Mouse (Mus musculus): Measurements from ENCODE around the gene C4bp. TPM values are rescaled to one million over a fixed set of nuclear protein-coding genes. Genes with fewer than 3 reads are reported as not detected.

The C4bp gene
- total RNA-seq, 2 experiments from 2014 or later = not detected

Other genes with a start within 250 kb of the C4bp start
- 1 to 10 TPM in 1 of 2 experiments, under 1 TPM in 1; 0.35 to 1.2 TPM for gene Cd55b, start 238.6 kb downstream of the C4bp start, total RNA-seq (2021)
- 10 to 100 TPM; 30.0 to 32.5 TPM for gene Cd55, start 198.9 kb downstream of the C4bp start, total RNA-seq (2021)
- not detected for gene Zp3r, start 32.0 kb downstream of the C4bp start, total RNA-seq (2021)
- gene Gm29427, start 54.2 kb upstream of the C4bp start, total RNA-seq (2021) = not detected
- gene Yod1, start 55.7 kb upstream of the C4bp start, total RNA-seq (2021) = 1 to 10 TPM; 3.2 TPM
- gene Pfkfb2, start 67.6 kb upstream of the C4bp start, total RNA-seq (2021) = 10 to 100 TPM; 14.3 to 18.5 TPM
- under 1 TPM; 0.31 to 0.38 TPM for gene AA986860, start 70.3 kb upstream of the C4bp start, total RNA-seq (2021)
- not detected for gene Fcamr, start 139.3 kb upstream of the C4bp start, total RNA-seq (2021)
- gene Pigr, start 165.1 kb upstream of the C4bp start, total RNA-seq (2021) = not detected
- not detected for gene Fcmr, start 204.0 kb upstream of the C4bp start, total RNA-seq (2021)
- gene Il24, start 225.8 kb upstream of the C4bp start, total RNA-seq (2021) = not detected
- not detected for gene Il20, start 249.8 kb upstream of the C4bp start, total RNA-seq (2021)

Data from gastrocnemius, postnatal 25 days (tissue).